Mouse (Mus musculus) midbrain, embryonic 13.5 days (tissue): ENCODE measurements around the gene Dpep3. TPM values are rescaled to one million over a fixed set of nuclear protein-coding genes. Genes with fewer than 3 reads are reported as not detected.

Experiments used
- ATAC-seq: fragments of 200-750 bp; cut with Nextera tagmentation; 2 replicates; pipeline ENCODE4 v1.8.0; 2017; ENCODE audit warnings: mild to moderate bottlenecking, moderate TSS enrichment, moderate library complexity
- H3K27ac ChIP-seq: fragments of 300-500 bp; sonication (generic); 2 replicates; pipeline ENCODE4 v1.5.1; 2015; ENCODE audit warnings: inconsistent platforms, mild to moderate bottlenecking, moderate library complexity
- H3K27me3 ChIP-seq: fragments of 300-500 bp; sonication (generic); 2 replicates; pipeline ENCODE4 v1.6.1; 2015; ENCODE audit warnings: mild to moderate bottlenecking, inconsistent platforms
- H3K36me3 ChIP-seq: fragments of 300-500 bp; sonication (generic); 2 replicates; pipeline ENCODE4 v1.6.1; 2015; ENCODE audit warnings: mild to moderate bottlenecking, inconsistent platforms
- H3K4me1 ChIP-seq: fragments of 300-500 bp; sonication (generic); replicated peaks from 2 replicates; pipeline ENCODE4 v1.6.1; 2015; ENCODE audit warnings: inconsistent platforms
- H3K4me2 ChIP-seq: fragments of 300-500 bp; sonication (generic); replicated peaks from 2 replicates; pipeline ENCODE4 v1.6.1; 2015; ENCODE audit warnings: moderate library complexity, mild to moderate bottlenecking, inconsistent platforms
- H3K4me3 ChIP-seq: fragments of 300-500 bp; sonication (generic); replicated peaks from 2 replicates; pipeline ENCODE4 v1.5.1; 2015; ENCODE audit warnings: mild to moderate bottlenecking, inconsistent platforms
- H3K9ac ChIP-seq: fragments of 300-500 bp; sonication (generic); replicated peaks from 2 replicates; pipeline ENCODE4 v1.6.1; 2015; ENCODE audit warnings: mild to moderate bottlenecking, inconsistent platforms
- H3K9me3 ChIP-seq: fragments of 300-500 bp; sonication (generic); 2 replicates; pipeline ENCODE4 v1.6.1; 2016; ENCODE audit warnings: mild to moderate bottlenecking, inconsistent platforms
- WGBS: fragments of 180-500 bp; shearing (Covaris S2); methylation state at CpG from one replicate; pipeline ENCODE4 v1.1.7; 2015; 5-methylcytosine and 5-hydroxymethylcytosine counted together
- polyA plus RNA-seq: library from polyadenylated mRNA; unstranded; fragments of >200 nt; fragmentation: Nextera tagmentation; extraction: Ambion mirVana; gene quantifications from 2 replicates; pipeline ENCODE4 v1.2.1, GENCODE M21; 2015

Dpep3 gene
- polyA plus RNA-seq, 1 experiment from 2014 or later: not detected

- no peak overlapping the region for H3K9ac ChIP-seq
- H3K36me3 ChIP-seq: no peaks in the 10 kb centered on the region
- no peak for ATAC-seq
- WGBS: 76% methylated on average over 8 of the region's 8 CpGs
- H3K27me3 ChIP-seq: peaks cover 19% of the 10 kb centered on the region
- H3K4me2 ChIP-seq: no peak overlapping the region
- H3K9me3 ChIP-seq: no peaks in the 10 kb centered on the region
- H3K4me3 ChIP-seq: no peak overlapping the region
- no peaks in the 10 kb centered on the region for H3K4me1 ChIP-seq
- no peak overlapping the region for H3K27ac ChIP-seq
Measured at GRCm38 (mm10) chr8:105971019-105971720, 8.1 kb downstream of the Dpep3 start.

- H3K4me2 ChIP-seq: no peak overlapping the region
- H3K4me3 ChIP-seq: no peak overlapping the region
- H3K27me3 ChIP-seq: peaks cover 37% of the 10 kb centered on the region
- WGBS: 78% methylated on average over 1 of the region's 1 CpGs
- H3K9me3 ChIP-seq: no peaks in the 10 kb centered on the region
- peaks cover 11% of the 10 kb centered on the region for H3K4me1 ChIP-seq
- H3K27ac ChIP-seq: no peak overlapping the region
- no peaks in the 10 kb centered on the region for H3K36me3 ChIP-seq
- no peak for ATAC-seq
- H3K9ac ChIP-seq: no peak overlapping the region
Measured at GRCm38 (mm10) chr8:105969367-105969766, 9.9 kb downstream of the Dpep3 start.

GRCm38 (mm10) chr8:105966692-105967311 lies 12.4 kb downstream of the Dpep3 start:
- Histone ChIP-seq H3K4me2 (no peak overlapping the region; the same call in 1 of the 2 replicates), H3K4me1 (peaks cover 11% of the 10 kb centered on the region), H3K27ac (no peak overlapping the region), H3K27me3 (peaks cover 39% of the 10 kb centered on the region), H3K9ac (no peak overlapping the region), H3K9me3 (no peaks in the 10 kb centered on the region), H3K36me3 (no peaks in the 10 kb centered on the region), H3K4me3 (no peak overlapping the region)
- ATAC-seq: no peak
- WGBS: 8% methylated on average over 19 of the region's 19 CpGs

- no peaks in the 10 kb centered on the region for H3K36me3 ChIP-seq
- peak within 1 kb of the TSS; percentile 53 for H3K9ac ChIP-seq
- H3K4me3 ChIP-seq: peak within 1 kb of the TSS; percentile 48
- peak within 1 kb of the TSS; percentile 63 for H3K4me2 ChIP-seq
- H3K27me3 ChIP-seq: peaks cover 39% of the 10 kb centered on the region
- peaks cover 11% of the 10 kb centered on the region for H3K4me1 ChIP-seq
- ATAC-seq: peak; percentile 67
- H3K27ac ChIP-seq: no peak within 1 kb of the TSS
- under 1% methylated on average over 44 of the region's 47 CpGs for WGBS
- no peaks in the 10 kb centered on the region for H3K9me3 ChIP-seq
Measured at GRCm38 (mm10) chr8:105965905-105966341, 13.3 kb downstream of the Dpep3 start, which contains the start of gene Slc12a4. TSS of gene Slc12a4 (minus strand) at chr8:105966097.

GRCm38 (mm10) chr8:105965266-105965904 lies 13.8 kb downstream of the Dpep3 start:
- no peak overlapping the region for H3K27ac ChIP-seq
- peaks cover 11% of the 10 kb centered on the region for H3K4me1 ChIP-seq
- no peaks in the 10 kb centered on the region for H3K36me3 ChIP-seq
- H3K9me3 ChIP-seq: no peaks in the 10 kb centered on the region
- peaks cover 39% of the 10 kb centered on the region for H3K27me3 ChIP-seq
- peak overlapping the region; percentile 63 for H3K4me2 ChIP-seq
- peak overlapping the region; percentile 48 for H3K4me3 ChIP-seq
- peak; percentile 50 for ATAC-seq
- WGBS: 4% methylated on average over 39 of the region's 40 CpGs
- H3K9ac ChIP-seq: peak overlapping the region; percentile 53

GRCm38 (mm10) chr8:105964506-105965265 lies 14.5 kb downstream of the Dpep3 start:
- H3K4me1 ChIP-seq: peaks cover 11% of the 10 kb centered on the region
- H3K4me3 ChIP-seq: peak overlapping the region; percentile 48
- H3K27me3 ChIP-seq: peaks cover 39% of the 10 kb centered on the region
- peak overlapping the region; percentile 63 for H3K4me2 ChIP-seq
- 74% methylated on average over 12 of the region's 12 CpGs for WGBS
- H3K9ac ChIP-seq: no peak overlapping the region
- H3K27ac ChIP-seq: no peak overlapping the region
- no peaks in the 10 kb centered on the region for H3K36me3 ChIP-seq
- H3K9me3 ChIP-seq: no peaks in the 10 kb centered on the region
- ATAC-seq: no peak

- Histone ChIP-seq H3K27ac (no peak overlapping the region), H3K4me2 (no peak overlapping the region), H3K4me1 (peaks cover 11% of the 10 kb centered on the region), H3K9me3 (no peaks in the 10 kb centered on the region), H3K4me3 (no peak overlapping the region), H3K27me3 (peaks cover 23% of the 10 kb centered on the region), H3K9ac (no peak overlapping the region), H3K36me3 (no peaks in the 10 kb centered on the region)
- no peak for ATAC-seq
- WGBS: 90% methylated on average over 10 of the region's 10 CpGs
Measured at GRCm38 (mm10) chr8:105961536-105961935, 17.7 kb downstream of the Dpep3 start.

GRCm38 (mm10) chr8:105961101-105961500 lies 18.1 kb downstream of the Dpep3 start:
- no peaks in the 10 kb centered on the region for H3K36me3 ChIP-seq
- H3K4me2 ChIP-seq: no peak overlapping the region
- H3K9ac ChIP-seq: no peak overlapping the region
- H3K4me3 ChIP-seq: no peak overlapping the region
- ATAC-seq: no peak
- H3K9me3 ChIP-seq: no peaks in the 10 kb centered on the region
- 79% methylated on average over 14 of the region's 14 CpGs for WGBS
- peaks cover 11% of the 10 kb centered on the region for H3K4me1 ChIP-seq
- H3K27me3 ChIP-seq: peaks cover 19% of the 10 kb centered on the region
- H3K27ac ChIP-seq: no peak overlapping the region

GRCm38 (mm10) chr8:105959350-105959749 lies 19.9 kb downstream of the Dpep3 start:
- H3K9ac ChIP-seq: no peak overlapping the region
- ATAC-seq: no peak

GRCm38 (mm10) chr8:105957813-105958212 lies 21.4 kb downstream of the Dpep3 start:
- Histone ChIP-seq H3K9ac (no peak overlapping the region), H3K9me3 (no peaks in the 10 kb centered on the region), H3K4me3 (no peak overlapping the region), H3K4me1 (no peaks in the 10 kb centered on the region), H3K36me3 (no peaks in the 10 kb centered on the region), H3K27ac (no peak overlapping the region), H3K27me3 (no peaks in the 10 kb centered on the region), H3K4me2 (no peak overlapping the region)
- WGBS: 62% methylated on average over 2 of the region's 4 CpGs
- ATAC-seq: no peak

More at GRCm38 (mm10) chr8:105959350-105959749, 19.9 kb downstream of the Dpep3 start:
- H3K36me3 ChIP-seq: no peaks in the 10 kb centered on the region
- H3K4me1 ChIP-seq: no peaks in the 10 kb centered on the region
- 83% methylated on average over 7 of the region's 7 CpGs for WGBS
- no peak overlapping the region for H3K4me2 ChIP-seq
- peaks cover 1% of the 10 kb centered on the region for H3K27me3 ChIP-seq
- no peak overlapping the region for H3K4me3 ChIP-seq
- H3K27ac ChIP-seq: no peak overlapping the region
- no peaks in the 10 kb centered on the region for H3K9me3 ChIP-seq

GRCm38 (mm10) chr8:105956556-105956955 lies 22.7 kb downstream of the Dpep3 start:
- H3K9me3 ChIP-seq: no peaks in the 10 kb centered on the region
- no peaks in the 10 kb centered on the region for H3K4me1 ChIP-seq
- H3K27ac ChIP-seq: no peak overlapping the region
- H3K27me3 ChIP-seq: no peaks in the 10 kb centered on the region
- 95% methylated on average over 4 of the region's 4 CpGs for WGBS
- ATAC-seq: no peak
- no peaks in the 10 kb centered on the region for H3K36me3 ChIP-seq
- no peak overlapping the region for H3K4me3 ChIP-seq
- no peak overlapping the region for H3K4me2 ChIP-seq
- no peak overlapping the region for H3K9ac ChIP-seq
